Mouse (Mus musculus) right cerebral cortex, postnatal 4 days (tissue): ENCODE data around the gene Tnni3k.

Source experiments
- DNase-seq: peaks from one replicate; pipeline ENCODE4 v3.0.0-alpha.2; 2022

Tnni3k gene

GRCm38 (mm10) chr3:154945688-154946161 lies 109.5 kb downstream of the Tnni3k start:
- DNase-seq: no peak

GRCm38 (mm10) chr3:154927757-154928156 lies 127.5 kb downstream of the Tnni3k start:
- no peak for DNase-seq

DNA sequence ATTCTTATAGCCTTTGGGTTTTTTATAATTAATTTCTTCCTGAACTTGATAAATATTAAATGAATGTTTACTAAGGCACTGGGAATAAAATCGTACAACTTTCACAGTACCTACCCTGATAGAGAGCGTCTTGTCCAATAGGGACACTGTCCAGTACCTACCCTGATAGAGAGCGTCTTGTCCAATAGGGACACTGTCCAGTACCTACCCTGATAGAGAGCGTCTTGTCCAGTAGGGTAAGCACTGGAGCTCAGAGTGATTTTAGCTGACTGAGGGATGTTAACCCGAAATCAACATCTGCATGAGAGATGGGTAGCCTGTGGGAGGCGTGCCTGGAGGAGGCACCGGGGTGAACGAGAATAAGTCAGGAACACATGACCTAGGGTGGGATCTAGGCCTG lies 130.3 kb downstream of the Tnni3k start:
- DNase-seq: no peak

GRCm38 (mm10) chr3:154915566-154915965 lies 139.6 kb downstream of the Tnni3k start:
- DNase-seq: no peak

DNA sequence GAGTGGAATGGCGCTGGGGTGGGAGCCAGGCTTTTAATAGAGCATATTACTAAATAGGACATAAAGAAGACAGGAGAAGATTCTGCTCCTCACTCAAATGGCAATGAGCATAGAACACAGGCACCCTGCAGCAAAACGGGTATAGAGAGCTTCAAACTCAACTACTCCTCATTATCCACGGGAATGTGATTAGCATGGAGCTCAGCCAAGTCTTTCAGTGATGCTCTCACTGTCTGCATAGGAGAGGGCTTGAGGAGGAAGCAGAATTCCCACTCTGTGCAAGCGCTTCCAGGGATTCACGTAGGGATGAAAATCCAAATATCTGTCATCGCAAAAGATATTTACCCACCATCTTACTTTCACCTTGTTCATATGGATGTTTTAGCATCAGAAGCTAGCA lies 141.6 kb downstream of the Tnni3k start:
- no peak for DNase-seq

DNA sequence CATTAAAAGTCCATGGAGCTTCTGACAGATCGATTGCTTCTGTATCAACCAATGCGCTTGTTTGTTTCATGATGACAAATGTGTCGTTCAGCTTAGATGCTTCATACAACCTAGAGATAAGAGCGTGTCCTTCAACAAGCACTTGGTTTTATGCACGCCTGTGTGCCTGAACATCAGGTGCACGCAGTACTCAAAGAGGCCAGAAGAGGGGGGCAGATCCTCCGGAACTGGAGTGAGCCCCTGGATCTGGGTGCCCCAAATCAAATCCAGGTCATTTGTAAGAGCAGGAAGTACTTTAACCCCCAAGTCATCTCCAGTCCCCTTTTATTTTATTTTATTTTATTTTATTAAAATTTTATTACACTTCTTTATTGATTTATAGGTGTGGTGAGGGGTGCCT lies 158.5 kb downstream of the Tnni3k start:
- peak; percentile 31 for DNase-seq

DNA sequence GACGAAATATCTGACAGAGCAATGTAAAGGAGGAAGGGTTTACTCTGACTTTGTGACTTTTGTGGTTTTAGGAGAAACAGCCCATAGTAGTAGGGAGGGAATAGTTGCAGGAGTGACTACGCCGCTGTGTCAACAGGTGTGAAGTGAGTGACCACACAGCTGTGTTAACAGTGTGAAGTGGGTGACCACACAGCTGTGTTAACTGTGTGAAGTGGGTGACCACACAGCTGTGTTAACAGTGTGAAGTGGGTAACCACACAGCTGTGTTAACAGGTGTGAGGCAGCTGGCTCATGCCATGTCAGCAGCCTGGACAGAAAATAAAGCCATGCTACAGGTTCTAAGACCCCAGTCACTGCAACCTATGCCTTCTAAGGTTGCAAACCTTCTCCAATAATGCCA lies 162.0 kb downstream of the Tnni3k start:
- no peak for DNase-seq

DNA sequence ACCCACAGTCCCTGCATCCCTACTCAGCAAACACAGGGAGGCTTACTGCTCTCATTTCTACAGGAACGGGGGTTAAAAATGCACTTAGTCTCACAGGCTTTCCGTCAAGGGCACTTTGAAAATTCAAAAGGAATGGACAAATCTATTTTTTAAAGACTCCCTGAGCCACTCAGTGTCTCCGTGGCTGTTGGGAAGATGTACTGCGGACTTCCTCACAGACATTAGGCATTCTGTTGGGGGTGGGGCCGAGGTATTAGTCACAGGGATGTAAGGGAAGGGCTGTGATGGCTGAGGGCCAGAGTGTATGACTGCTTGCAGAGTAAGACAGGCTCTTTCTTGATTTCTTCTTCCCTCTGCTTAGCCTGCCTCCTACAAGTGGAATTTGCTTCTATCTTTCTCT lies 169.8 kb downstream of the Tnni3k start:
- DNase-seq: no peak

DNA sequence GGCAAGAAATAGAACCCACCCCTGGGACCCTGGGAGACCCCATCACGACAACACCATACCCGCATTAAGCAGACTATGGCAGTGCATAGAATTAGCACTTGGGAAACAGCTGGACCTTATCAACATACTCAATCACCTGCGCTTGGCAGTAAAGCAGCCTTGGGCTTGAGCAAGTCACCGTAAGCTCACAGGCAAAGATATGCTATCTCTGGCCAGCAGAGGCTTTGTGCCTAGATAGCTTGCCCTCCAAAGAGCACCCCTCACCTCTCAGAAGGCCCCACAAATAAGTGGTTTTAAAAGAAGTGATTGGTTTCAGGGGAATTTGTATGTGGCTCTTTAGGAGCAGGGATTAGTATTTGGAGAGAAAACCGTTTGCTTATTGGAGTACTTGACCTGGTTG lies 170.2 kb downstream of the Tnni3k start:
- no peak for DNase-seq

DNA sequence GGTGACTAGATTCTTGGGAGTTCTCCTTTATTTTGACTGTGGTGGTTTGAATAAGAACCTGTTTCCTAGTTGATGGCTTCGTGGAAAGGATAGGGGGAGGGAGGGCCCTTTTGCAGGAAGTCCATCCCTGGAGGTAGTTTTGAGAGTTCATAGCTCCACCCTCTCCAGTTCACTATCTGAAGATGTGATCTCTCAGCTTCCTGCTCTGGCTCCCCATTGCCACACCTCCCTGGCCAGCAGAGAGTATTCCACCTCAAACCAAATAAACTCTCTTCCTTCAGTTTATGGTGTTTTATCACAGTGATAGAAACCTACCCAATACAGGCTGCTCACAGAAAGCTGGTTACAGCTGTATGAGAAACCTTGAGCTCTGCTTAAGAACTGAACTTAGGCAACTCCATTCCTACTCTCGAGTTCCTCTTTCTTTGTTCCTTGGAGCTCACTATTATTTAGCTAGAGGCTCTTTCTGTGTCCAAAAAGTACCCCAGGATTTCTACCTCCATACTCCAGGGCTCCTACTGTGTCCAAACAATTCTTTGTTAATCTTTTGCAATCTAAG lies 173.7 kb downstream of the Tnni3k start:
- DNase-seq: no peak

DNA sequence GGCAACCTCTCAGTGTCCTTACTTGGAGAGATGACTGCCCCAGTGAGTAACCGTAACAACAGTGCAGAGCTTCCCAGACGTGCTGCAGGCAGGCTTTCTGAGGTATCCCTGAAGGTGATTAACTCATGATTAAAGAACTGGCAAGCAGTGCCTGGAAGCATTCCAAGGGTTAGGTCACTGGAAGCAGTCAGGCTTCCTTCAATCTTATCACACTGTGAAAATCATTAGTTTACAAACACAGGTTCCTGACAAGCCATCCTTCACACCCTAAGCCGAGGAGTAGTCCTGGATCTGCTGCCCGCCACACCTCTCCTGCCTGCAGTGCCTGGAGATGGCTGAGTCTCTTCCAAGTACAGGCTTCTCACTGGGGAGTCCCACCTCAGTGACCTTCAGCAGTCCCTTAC lies 174.7 kb downstream of the Tnni3k start:
- DNase-seq: no peak

GRCm38 (mm10) chr3:154880108-154880507 lies 175.1 kb downstream of the Tnni3k start:
- no peak for DNase-seq

DNA sequence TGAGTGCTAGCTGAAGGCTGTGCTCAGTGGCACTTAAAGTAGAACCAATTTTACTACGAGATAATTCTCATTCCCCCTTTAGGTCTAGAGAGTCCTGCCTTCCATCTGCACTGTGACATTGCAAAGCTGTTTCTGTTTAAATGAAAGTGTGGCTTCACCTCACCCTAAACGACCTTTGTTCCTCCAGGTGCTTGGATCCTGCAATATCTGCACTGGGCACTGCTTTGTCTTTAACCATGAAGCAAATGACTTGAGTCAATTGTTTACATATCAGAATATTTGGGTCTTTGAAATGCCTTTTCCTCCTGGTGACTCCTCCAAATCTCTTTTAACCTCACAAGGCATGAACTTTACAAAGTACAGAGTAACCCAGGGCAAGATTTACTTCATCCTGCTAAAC lies 175.7 kb downstream of the Tnni3k start:
- DNase-seq: no peak

DNA sequence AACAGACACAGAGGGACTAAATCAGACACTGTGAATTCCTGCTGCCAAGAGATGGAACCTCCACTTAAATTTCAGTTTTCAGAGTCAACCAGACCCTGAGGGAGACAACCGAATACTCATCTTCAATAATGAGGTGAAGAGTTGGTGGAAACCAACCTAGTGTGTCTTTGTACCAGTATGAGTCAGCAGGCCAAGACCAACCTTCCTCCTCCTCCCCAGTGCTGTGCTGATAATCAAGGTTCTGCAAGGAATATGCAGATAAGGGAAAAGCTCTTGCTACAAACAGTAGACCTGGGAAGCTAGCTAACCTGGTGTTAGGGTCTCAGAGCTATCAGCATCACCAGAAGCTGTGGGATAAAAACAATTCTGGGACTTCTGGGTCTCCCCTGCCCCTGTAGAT lies 176.1 kb downstream of the Tnni3k start:
- no peak for DNase-seq

- DNase-seq: no peak
Measured at GRCm38 (mm10) chr3:154868807-154869206, 186.4 kb downstream of the Tnni3k start.

DNA sequence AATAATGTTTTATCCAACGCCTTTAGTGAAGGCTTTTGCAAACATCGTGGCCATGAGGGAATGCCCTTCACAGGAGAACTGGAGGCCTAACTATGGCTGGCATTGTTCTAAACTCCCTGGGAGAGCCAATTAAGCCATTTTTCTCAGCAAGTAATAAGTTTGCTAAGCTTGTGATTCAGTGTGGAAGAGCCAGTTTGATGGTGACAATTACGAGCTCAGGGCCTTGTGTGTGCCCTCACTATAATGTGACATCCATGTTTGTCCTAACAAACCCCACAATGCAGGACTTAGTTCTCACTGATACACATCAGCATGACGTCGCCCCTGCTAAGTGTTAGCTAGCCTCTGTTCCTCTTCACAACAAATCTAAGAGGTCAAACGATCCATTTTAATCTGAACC lies 193.3 kb downstream of the Tnni3k start:
- DNase-seq: no peak

DNA sequence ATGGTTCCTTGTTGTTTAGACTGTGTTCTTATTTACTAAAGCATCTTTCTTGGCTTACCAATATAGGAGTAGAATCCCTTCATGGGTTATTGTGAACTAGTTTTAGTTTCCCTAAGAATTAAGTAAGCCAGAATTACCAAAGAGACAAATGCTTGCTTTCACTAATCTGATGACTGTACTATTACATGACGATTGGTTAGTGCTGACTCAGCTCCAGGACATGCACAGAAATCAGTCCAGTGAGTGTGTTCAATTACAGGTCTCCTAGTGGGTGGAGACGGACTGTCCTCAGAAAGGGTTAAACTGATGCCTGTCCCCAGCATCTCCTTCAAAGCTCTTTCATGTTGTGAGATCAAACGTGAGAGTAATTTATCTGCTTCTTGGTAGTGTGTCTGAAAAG lies 195.5 kb downstream of the Tnni3k start:
- no peak for DNase-seq

- no peak for DNase-seq
Measured at GRCm38 (mm10) chr3:154853257-154853656, 201.9 kb downstream of the Tnni3k start.

DNA sequence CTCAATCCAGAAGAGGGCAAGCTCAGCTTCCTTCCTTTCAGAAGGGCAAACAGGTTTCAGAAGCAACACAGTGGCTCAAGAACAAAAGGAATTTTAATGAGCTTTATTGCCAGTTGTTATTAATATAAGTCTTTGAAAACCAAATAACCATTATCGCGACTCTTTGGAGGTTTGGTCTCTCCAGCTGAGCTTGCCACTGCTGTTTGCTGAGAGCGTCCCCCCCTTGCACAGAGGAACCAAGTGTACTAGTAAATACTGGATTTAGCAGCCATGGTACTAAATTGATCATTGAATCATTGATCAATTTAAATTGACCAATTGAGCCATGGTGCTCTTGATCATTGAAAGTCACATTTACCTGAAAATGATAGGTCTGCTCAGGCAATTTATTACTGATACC lies 202.9 kb downstream of the Tnni3k start:
- no peak for DNase-seq

- no peak for DNase-seq
Measured at GRCm38 (mm10) chr3:154842247-154842646, 213.0 kb downstream of the Tnni3k start.

DNA sequence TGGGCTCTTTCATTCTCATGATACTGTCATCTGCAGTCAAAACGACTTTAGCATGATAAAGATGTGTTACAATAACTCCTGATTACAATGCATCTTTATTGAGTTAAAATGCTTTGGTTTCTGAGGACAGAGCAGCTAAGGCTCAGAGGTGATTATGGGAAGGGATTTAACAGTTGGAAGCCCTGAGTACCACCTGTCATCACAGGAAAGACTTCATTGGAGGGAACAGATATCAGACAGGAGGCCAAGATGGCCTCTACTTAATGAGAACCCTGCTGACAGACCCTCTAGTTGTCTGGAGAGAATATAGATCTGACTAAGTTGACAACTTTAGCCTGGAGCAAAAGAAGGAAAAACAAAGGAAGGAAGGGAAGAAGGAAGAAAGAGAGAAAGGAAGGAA lies 214.1 kb downstream of the Tnni3k start:
- DNase-seq: no peak

GRCm38 (mm10) chr3:154837861-154838260 lies 217.3 kb downstream of the Tnni3k start:
- no peak for DNase-seq

GRCm38 (mm10) chr3:154836137-154836536 lies 219.1 kb downstream of the Tnni3k start:
- no peak for DNase-seq

DNA sequence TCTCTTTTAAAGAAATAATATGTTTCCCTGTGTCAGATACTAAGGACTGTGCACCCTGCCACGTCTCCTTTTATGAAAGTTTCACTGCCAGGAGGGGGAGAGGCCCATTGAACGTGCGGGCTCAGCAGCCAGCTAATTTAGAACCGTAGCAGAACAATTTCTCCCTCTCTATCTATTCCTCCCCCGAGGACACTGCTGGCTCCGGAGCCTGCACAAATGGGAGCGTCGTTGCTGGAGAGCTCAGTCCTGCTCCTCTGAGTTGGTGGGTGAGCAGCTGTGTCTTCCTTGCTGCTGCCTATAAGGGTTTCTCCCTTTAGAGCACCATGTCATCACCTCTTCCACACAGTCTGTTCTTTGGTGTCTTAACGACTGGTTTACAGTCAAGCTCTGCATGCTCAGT lies 220.8 kb downstream of the Tnni3k start:
- DNase-seq: no peak

DNA sequence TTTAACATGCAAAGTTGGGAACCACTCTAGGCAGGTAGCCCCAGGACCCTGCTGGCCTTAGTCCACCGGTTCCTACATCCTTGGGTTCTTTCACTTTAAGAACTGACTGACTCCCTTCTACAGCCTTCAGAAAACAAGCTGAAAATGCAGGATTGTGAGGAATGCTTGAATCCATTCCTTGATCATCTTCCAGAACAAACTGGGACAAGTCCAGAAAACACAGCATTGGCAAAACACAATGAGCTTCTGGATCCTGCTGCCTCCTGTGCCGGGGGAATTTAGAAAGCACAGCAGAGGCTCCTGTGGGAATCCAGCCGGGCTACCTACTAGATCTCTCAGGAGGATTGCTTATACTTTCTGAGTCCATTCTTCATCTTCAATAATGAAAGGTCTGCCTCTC lies 229.5 kb downstream of the Tnni3k start:
- DNase-seq: no peak

GRCm38 (mm10) chr3:154824713-154825112 lies 230.5 kb downstream of the Tnni3k start:
- no peak for DNase-seq
